Mouse (Mus musculus) heart, adult 9 months (tissue): Measurements from ENCODE around the gene Icam1.

Experiments used
- DNase-seq, 2 experiments: peaks; one replicate each; pipeline ENCODE4 v3.0.0; 2022; ENCODE audit warnings: low spot score in 2 of 2

The Icam1 gene

DNA sequence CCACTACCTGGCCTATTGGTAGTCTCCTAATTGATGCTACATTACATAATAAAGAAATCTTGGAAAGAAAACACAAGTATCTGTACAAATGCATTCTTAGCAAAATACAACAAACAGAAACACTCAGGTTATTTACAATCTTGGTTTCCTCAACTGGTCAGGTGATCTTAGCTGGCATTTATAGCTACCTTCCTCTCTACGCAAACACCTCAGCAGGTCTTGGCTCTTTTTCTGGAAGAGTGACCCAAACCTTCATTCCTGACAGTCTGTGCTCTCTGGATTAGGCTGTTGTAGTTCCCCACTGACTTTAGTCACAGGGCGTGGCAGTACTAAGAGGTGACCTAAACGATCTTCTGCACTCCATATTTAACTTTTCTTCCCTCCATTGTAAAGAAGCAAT, 29.4 kb downstream of the Icam1 start:
- DNase-seq = no peak

DNA sequence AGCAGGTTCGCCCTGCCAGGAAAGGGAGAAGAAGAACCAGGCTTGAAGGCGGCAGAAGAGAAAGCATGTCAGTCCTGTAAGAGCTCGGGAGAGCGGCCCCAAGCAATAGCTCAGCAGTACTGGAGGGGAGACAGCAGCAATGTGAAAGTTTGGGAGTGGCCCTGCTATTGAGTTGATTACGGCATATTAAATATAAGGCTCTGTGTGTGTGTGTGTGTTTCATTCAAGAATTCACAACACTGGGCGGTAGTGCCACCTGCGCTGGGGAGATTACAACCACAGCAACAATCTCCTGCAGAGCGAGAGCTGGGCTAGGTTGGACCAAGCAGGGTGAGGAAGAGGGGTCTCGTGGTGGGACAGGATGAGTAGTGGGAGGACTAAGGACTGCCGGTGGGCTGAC, 35.8 kb downstream of the Icam1 start:
- DNase-seq = no peak

DNA sequence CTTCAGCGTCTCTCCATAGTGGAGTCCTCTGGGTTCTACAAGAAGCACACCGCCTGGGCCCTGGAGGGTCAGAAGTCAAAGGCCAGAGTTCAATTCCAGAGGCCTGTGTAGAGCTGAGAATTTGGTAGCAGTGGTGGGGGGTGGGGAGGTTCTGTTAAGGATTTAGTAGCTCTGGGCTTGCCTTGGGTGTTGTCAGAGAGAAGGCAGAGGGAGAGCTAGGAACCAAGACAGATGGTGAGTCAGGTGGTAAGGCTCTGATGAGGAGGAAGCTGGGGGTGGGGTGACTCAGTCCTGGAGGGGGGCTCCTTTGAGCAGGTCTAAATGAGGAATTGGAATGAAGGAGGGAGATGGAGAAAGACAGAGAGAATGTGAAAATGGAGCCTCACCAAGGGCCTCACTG, 47.1 kb downstream of the Icam1 start:
- no peak for DNase-seq

- DNase-seq = no peak
These were observed 51.4 kb downstream of the Icam1 start, which contains the start of gene Zglp1 for GRCm38 (mm10) chr9:21067006-21067684. Gene Zglp1, minus strand, starts transcription at chr9:21067093.

DNA sequence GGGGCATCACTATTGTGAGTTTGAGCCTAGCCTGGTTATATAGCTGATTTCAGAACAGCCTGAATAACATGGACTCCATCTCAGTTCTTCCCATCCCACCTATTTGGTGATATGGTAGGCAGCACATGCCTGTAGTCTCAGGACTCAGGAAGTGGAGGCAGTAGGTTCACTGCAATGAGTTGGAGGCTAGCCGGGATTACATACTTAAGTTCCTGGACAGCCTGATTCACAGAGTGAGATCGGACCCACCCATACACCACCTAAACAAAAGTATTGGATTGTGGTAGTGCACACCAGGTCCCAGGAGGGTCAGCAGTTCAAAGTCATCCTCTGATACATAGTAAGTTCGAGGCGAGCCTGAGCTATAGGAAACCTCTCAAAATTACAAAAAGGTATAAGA, 56.9 kb downstream of the Icam1 start:
- DNase-seq = no peak

- peak; percentile 90 to 92 for DNase-seq
These were observed 57.5 kb downstream of the Icam1 start, which contains the start of the genes Gm49373 and Fdx1l for GRCm38 (mm10) chr9:21073044-21073840. Gene Gm49373, minus strand, starts transcription at chr9:21073096. Gene Fdx1l, minus strand, starts transcription at chr9:21073614.

GRCm38 (mm10) chr9:21074173-21074572, 58.4 kb downstream of the Icam1 start:
- no peak for DNase-seq

GRCm38 (mm10) chr9:21075625-21076024, 59.8 kb downstream of the Icam1 start:
- DNase-seq = no peak
